Mouse (Mus musculus) hindbrain, embryonic 11.5 days (tissue): Measurements from ENCODE around the gene Adam22. TPM values are rescaled to one million over a fixed set of nuclear protein-coding genes. Genes with fewer than 3 reads are reported as not detected.

ENCODE experiments used
- ATAC-seq: fragments of 200-750 bp; cut with Nextera tagmentation; 2 replicates; pipeline ENCODE4 v1.8.0; 2017; ENCODE audit warnings: mild to moderate bottlenecking, moderate TSS enrichment, moderate library complexity; ENCODE audit not compliant: low FRiP score
- DNase-seq: peaks from one replicate; pipeline ENCODE4 v3.0.0-alpha.2; 2015; ENCODE audit warnings: low spot score
- H3K27ac ChIP-seq: fragments of 300-500 bp; sonication (generic); 2 replicates; pipeline ENCODE4 v1.5.1; 2014; ENCODE audit warnings: mild to moderate bottlenecking, low read depth, low read length
- H3K27me3 ChIP-seq: fragments of 300-500 bp; sonication (generic); 2 replicates; pipeline ENCODE4 v1.6.1; 2014; ENCODE audit warnings: mild to moderate bottlenecking, low read length, moderate library complexity, mixed read lengths; ENCODE audit not compliant: control insufficient read depth, insufficient read depth
- H3K36me3 ChIP-seq: fragments of 300-500 bp; sonication (generic); 2 replicates; pipeline ENCODE4 v1.6.1; 2014; ENCODE audit warnings: mild to moderate bottlenecking, low read length, moderate library complexity, mixed read lengths; ENCODE audit not compliant: control insufficient read depth, insufficient read depth
- H3K4me1 ChIP-seq: fragments of 300-500 bp; sonication (generic); replicated peaks from 2 replicates; pipeline ENCODE4 v1.6.1; 2014; ENCODE audit warnings: low read length, mixed read lengths; ENCODE audit not compliant: control insufficient read depth, insufficient read depth
- H3K4me2 ChIP-seq: fragments of 300-500 bp; sonication (generic); replicated peaks from 2 replicates; pipeline ENCODE4 v1.6.1; 2014; ENCODE audit warnings: mild to moderate bottlenecking, low read depth, low read length
- H3K4me3 ChIP-seq: fragments of 300-500 bp; sonication (generic); 2 replicates; pipeline ENCODE4 v1.5.1; 2014; ENCODE audit warnings: low read depth, low read length
- H3K9ac ChIP-seq: fragments of 300-500 bp; sonication (generic); 2 replicates; pipeline ENCODE4 v1.6.1; 2014; ENCODE audit warnings: low read depth, low read length
- H3K9me3 ChIP-seq: fragments of 300-500 bp; sonication (generic); 2 replicates; pipeline ENCODE4 v1.6.1; 2016; ENCODE audit warnings: low read length; ENCODE audit not compliant: control insufficient read depth
- WGBS: fragments of 180-500 bp; shearing (Covaris S2); extraction: QIAGEN DNeasy Blood & Tissue Kit; methylation state at CpG from one replicate; pipeline ENCODE4 v1.1.7; 2014; 5-methylcytosine and 5-hydroxymethylcytosine counted together
- polyA plus RNA-seq: library from polyadenylated mRNA; unstranded; fragments of >200 nt; fragmentation: Nextera tagmentation; extraction: Ambion mirVana; gene quantifications from 2 replicates; pipeline ENCODE4 v1.2.1, GENCODE M21; 2014

Adam22 gene
- polyA plus RNA-seq, 1 experiment from 2014 or later: 15.9 TPM

DNA sequence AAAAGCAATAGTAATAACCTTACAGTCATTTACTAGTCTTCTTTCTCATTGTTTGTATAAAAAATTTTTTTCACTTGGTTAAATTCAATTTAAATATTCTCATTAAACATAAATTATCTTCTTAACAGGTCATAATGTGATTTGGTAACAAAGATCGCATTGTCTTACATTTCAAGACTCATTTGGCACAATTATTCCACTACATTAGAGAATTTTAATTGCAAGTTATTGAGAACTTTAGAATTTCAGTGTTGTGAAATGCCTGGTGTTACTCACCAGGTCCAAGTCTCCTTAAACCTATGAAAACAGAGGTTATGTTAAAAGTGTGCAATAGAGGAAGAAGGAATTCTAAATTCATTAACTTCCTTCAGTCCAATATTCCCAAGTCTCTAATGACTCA, 76.5 kb downstream of the Adam22 start:
- 83% methylated on average over 1 of the region's 1 CpGs for WGBS
- H3K27ac ChIP-seq: no peak overlapping the region
- ATAC-seq: no peak
- H3K27me3 ChIP-seq: no peaks in the 10 kb centered on the region
- H3K9me3 ChIP-seq: no peaks in the 10 kb centered on the region
- no peaks in the 10 kb centered on the region for H3K4me1 ChIP-seq
- no peak for DNase-seq
- no peak overlapping the region for H3K9ac ChIP-seq
- H3K36me3 ChIP-seq: no peaks in the 10 kb centered on the region
- H3K4me3 ChIP-seq: no peak overlapping the region
- no peak overlapping the region for H3K4me2 ChIP-seq

DNA sequence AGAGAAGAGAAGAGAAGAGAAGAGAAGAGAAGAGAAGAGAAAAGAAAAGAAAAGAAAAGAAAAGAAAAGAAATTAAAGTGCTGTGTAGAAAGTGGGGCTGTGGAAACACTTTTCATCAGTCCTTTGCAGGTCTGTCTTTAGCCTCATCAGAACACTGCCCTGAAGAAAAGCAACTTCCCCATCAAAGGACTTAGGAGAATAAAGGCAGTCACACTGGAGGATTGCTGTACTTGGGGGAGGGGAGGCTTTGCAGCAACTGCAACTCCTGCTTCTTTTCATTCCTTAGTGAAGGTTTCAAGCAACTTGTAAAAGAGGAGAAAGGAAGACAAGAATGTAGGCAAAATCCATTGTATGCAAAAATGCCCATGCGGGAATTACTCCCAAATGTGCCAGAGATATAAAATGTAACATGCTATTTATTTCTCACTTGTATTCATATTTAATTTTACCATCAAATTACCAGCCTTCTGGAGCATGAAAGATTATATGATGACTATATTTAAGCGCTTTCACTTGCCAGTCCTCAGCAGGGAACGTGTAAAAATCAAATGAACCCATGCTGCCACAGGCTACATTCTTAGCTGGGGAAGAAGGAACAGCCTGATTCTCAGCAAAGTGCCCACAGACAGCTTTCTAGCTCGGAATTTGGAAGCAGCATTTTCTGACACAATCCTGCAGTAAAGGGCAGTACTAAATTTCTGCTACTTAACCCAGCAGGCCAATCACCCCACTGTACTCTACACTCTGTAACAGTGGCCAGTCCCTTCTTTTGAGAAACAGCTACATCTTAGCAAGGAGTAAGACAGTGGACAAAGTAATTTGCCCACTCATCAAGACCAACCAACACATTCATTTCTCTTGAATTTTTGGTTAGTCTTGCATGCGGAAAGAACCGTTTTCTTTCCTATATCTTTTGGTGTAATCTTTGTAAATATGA, 78.0 kb downstream of the Adam22 start:
- Histone ChIP-seq H3K4me3 (no peak overlapping the region), H3K9me3 (no peaks in the 10 kb centered on the region), H3K36me3 (no peaks in the 10 kb centered on the region), H3K9ac (no peak overlapping the region), H3K4me2 (no peak overlapping the region), H3K27me3 (no peaks in the 10 kb centered on the region), H3K4me1 (no peaks in the 10 kb centered on the region), H3K27ac (no peak overlapping the region)
- WGBS: 53% methylated on average over 6 of the region's 6 CpGs
- DNase-seq: no peak
- ATAC-seq: no peak

DNA sequence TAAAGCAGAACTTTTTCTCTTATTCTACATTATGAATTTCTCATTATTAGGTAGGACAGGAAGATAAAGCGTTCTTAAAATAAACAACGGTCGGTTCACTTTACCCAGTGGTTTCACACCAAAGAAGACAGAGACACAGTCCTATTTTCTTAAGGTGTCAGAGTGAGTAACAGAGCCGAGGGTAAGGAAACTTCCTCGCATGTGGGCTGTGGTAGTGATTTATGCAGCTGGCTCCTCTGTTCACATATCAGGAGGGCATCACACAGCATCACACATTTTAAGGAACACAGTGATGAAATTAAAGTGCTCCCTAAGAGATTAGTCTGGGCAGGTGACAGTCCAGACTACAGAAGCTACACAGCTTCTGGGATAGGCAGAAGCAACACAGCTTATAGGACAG, 83.8 kb downstream of the Adam22 start:
- Histone ChIP-seq H3K36me3 (no peaks in the 10 kb centered on the region), H3K27ac (no peak overlapping the region), H3K4me2 (no peak overlapping the region), H3K9ac (no peak overlapping the region), H3K4me1 (no peaks in the 10 kb centered on the region), H3K27me3 (no peaks in the 10 kb centered on the region), H3K4me3 (no peak overlapping the region), H3K9me3 (no peaks in the 10 kb centered on the region)
- no peak for DNase-seq
- no peak for ATAC-seq
- WGBS: 82% methylated on average over 5 of the region's 5 CpGs

DNA sequence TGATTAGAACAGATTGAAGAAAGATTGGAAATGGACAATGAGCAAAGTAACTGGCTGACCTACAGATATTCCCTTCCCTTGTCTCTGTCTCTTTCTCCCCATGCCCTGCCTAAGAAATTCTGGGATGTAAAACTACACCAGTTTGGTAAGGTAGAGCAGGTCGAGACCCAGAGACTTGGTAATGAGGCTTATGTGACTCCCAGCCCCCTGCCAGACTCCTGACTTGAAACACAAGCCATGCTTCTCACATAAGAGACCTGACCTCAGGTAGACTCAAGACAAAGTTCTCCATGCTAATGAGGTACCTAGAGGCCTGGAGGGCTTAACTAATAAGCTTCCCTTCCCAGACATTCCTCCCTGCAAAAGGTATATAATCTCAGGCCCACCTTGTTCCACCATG, 91.8 kb downstream of the Adam22 start:
- no peaks in the 10 kb centered on the region for H3K4me1 ChIP-seq
- H3K9me3 ChIP-seq: no peaks in the 10 kb centered on the region
- no peaks in the 10 kb centered on the region for H3K36me3 ChIP-seq
- ATAC-seq (no peak), DNase-seq (no peak)
- 58% methylated on average over 1 of the region's 1 CpGs for WGBS
- no peak overlapping the region for H3K4me3 ChIP-seq
- H3K27me3 ChIP-seq: no peaks in the 10 kb centered on the region
- H3K27ac ChIP-seq: no peak overlapping the region
- no peak overlapping the region for H3K9ac ChIP-seq
- no peak overlapping the region for H3K4me2 ChIP-seq

DNA sequence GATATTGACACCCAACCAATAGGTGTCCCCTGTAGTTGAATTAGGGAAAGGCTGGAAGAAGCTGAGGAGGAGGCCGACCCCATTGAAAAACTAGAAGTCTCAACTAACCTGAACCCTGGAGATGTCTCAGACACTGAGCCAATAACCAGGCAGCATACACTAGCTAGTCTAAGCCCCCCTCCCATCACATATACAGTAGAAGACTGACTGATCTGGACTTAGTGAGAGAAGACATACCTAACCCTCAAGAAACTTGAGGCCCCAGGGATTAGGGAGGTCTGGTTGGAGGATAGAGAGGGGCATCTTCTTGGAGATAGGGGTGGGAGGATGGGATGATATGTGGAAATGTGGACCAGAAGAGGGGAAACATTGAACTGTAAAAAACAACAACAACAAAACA, 110.6 kb downstream of the Adam22 start:
- no peak overlapping the region for H3K9ac ChIP-seq
- no peaks in the 10 kb centered on the region for H3K4me1 ChIP-seq
- no peaks in the 10 kb centered on the region for H3K9me3 ChIP-seq
- H3K36me3 ChIP-seq: no peaks in the 10 kb centered on the region
- no peaks in the 10 kb centered on the region for H3K27me3 ChIP-seq
- no peak overlapping the region for H3K27ac ChIP-seq
- 81% methylated on average over 1 of the region's 1 CpGs for WGBS
- ATAC-seq (no peak), DNase-seq (no peak)
- H3K4me2 ChIP-seq: no peak overlapping the region
- no peak overlapping the region for H3K4me3 ChIP-seq

DNA sequence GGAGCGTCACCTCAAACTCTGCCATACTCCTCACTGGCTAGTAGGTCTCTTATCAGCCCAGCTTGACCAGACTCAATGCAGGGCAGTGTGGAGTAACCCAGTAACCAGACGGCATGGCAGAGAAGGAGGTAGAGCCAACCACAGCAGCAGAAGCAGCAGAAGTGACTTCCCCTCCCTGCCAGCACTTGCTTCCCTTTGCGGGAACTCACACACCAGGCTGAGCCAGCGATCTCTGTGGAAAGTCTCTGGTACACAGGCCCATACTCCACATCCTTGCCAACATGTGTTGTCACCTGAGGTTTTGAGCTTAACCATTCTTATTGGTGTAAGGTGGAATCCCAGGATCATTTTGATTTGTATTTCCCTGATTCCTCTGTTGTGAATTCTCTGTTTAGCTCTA, 111.5 kb downstream of the Adam22 start:
- no peaks in the 10 kb centered on the region for H3K36me3 ChIP-seq
- H3K27ac ChIP-seq: no peak overlapping the region
- no peak overlapping the region for H3K9ac ChIP-seq
- H3K4me1 ChIP-seq: no peaks in the 10 kb centered on the region
- H3K27me3 ChIP-seq: no peaks in the 10 kb centered on the region
- H3K9me3 ChIP-seq: no peaks in the 10 kb centered on the region
- H3K4me2 ChIP-seq: no peak overlapping the region
- ATAC-seq (no peak), DNase-seq (no peak)
- no peak overlapping the region for H3K4me3 ChIP-seq
- WGBS: 93% methylated on average over 4 of the region's 4 CpGs

DNA sequence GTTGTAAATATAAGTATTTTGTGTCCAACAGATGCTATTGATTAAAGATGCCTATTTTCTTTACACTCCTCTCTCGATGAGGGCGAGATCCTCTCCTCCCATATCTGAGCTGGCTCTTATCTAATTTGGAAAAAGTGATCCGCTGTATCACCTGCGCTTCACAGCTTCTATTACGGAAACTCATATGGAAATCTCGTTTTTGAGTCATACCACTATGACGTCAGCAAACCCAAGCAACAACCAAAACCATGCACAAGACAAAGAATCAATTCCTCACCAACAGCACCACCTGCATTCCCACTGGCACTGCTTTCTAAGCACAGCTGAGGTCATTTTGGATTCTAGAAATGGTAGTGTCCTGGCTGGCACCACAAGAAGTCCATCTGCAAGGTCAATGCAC, 123.3 kb downstream of the Adam22 start:
- Histone ChIP-seq H3K4me1 (no peaks in the 10 kb centered on the region), H3K4me3 (no peak overlapping the region), H3K4me2 (no peak overlapping the region), H3K27ac (no peak overlapping the region), H3K27me3 (no peaks in the 10 kb centered on the region), H3K9me3 (no peaks in the 10 kb centered on the region), H3K36me3 (no peaks in the 10 kb centered on the region), H3K9ac (no peak overlapping the region)
- 88% methylated on average over 7 of the region's 7 CpGs for WGBS
- DNase-seq: no peak
- no peak for ATAC-seq

DNA sequence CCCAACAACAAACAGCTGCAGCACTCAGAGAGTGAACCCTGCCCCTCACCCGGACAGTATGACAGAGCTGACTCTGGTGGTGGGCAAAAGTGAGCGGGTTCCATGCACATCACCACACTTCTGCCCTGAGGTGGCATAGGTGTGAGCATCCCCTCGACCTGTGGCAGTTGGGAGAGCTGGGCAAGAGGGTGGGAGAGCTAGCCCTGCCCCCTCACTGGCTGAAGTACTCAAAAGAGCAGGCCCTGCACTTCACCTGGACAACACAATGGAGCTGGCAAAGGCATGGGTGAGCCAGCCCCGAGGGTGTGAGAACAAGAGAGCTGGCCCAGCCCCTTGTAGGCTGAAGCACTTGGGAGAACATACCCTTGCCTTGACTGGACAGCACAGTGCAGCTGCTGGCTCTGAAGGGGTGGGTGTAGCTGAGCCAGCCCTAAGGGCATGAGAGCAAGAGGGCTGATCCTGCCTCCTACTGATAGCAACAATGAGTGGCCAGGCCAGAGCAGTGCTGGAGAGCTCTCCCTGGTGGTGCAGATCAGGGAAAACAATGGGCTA, 124.8 kb downstream of the Adam22 start:
- peak; percentile 80 for ATAC-seq

DNA sequence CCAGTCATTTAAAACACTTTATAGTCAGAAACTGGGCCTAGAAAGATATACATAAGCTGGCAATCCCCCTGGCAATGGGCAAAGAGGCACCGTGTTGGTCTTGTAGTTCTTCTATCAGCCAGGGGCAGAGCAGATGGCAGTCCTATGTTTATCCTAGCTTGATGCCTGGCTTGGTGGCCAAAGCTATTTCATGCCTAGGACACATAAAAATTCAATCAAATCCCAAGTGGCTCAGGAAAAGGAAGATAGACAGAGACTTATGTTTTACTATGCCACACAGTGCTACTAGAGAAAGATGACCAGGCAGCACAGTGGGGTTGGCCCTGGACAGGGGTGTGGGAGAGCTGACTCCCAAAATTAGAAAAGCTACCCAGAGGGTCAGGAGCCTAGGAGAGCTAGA, 125.3 kb downstream of the Adam22 start:
- DNase-seq (no peak), ATAC-seq (no peak)
- Histone ChIP-seq H3K4me3 (no peak overlapping the region), H3K9me3 (no peaks in the 10 kb centered on the region), H3K9ac (no peak overlapping the region), H3K4me2 (no peak overlapping the region), H3K36me3 (no peaks in the 10 kb centered on the region), H3K27me3 (no peaks in the 10 kb centered on the region), H3K4me1 (no peaks in the 10 kb centered on the region), H3K27ac (no peak overlapping the region)
- WGBS: 96% methylated on average over 1 of the region's 1 CpGs

More for the DNA sequence above, 124.8 kb downstream of the Adam22 start:
- Histone ChIP-seq H3K36me3 (no peaks in the 10 kb centered on the region), H3K9ac (no peak overlapping the region), H3K4me3 (no peak overlapping the region), H3K4me1 (no peaks in the 10 kb centered on the region), H3K4me2 (no peak overlapping the region), H3K27ac (no peak overlapping the region), H3K9me3 (no peaks in the 10 kb centered on the region), H3K27me3 (no peaks in the 10 kb centered on the region)
- 49% methylated on average over 4 of the region's 4 CpGs for WGBS
- DNase-seq: no peak
